In genomic region chr3:90079133-90079762, GRCm38 (mm10) we compare ENCODE assay signal across 8 mouse cellular contexts. TPM values are rescaled to one million over a fixed set of nuclear protein-coding genes. Genes with fewer than 3 reads are reported as not detected.
DNase-seq lines count a peak whose midpoint lies in the region; ATAC-seq and TF ChIP-seq lines count a peak whose summit lies in the region.

No protein-coding gene starts in this region.

- H3K27ac ChIP-seq in forebrain, embryonic 10.5 days = peak overlapping the region; percentile 94
- H3K27ac ChIP-seq in heart, embryonic 15.5 days = peak overlapping the region; percentile 98
- H3K27ac ChIP-seq in liver, embryonic 14.5 days = peak overlapping the region; percentile 96
- H3K27ac ChIP-seq in neural tube, embryonic 11.5 days (ENCODE audit: low read depth, low read length) = peak overlapping the region; percentile 80
- peak overlapping the region; percentile 99 for H3K27ac ChIP-seq in stomach, postnatal 0 days (replicated peaks)

- no peaks in the 10 kb centered on the region for H3K9me3 ChIP-seq in forebrain, embryonic 10.5 days
- no peaks in the 10 kb centered on the region for H3K9me3 ChIP-seq in heart, embryonic 15.5 days (replicated peaks)
- H3K9me3 ChIP-seq in liver, embryonic 14.5 days (ENCODE audit: control insufficient read depth, low read length) = no peaks in the 10 kb centered on the region
- H3K9me3 ChIP-seq in neural tube, embryonic 11.5 days (ENCODE audit: control insufficient read depth, low read length) = no peaks in the 10 kb centered on the region
- H3K9me3 ChIP-seq in stomach, postnatal 0 days (ENCODE audit: control insufficient read depth, low read length) = no peaks in the 10 kb centered on the region

- WGBS in forebrain, embryonic 10.5 days = under 1% methylated on average over 33 of the region's 33 CpGs
- WGBS in heart, embryonic 15.5 days = 1% methylated on average over 33 of the region's 33 CpGs
- WGBS in liver, embryonic 14.5 days (ENCODE audit: insufficient replicate concordance) = under 1% methylated on average over 32 of the region's 33 CpGs
- WGBS in neural tube, embryonic 11.5 days = 2% methylated on average over 32 of the region's 33 CpGs
- under 1% methylated on average over 33 of the region's 33 CpGs for WGBS in stomach, postnatal 0 days

- H3K4me3 ChIP-seq in forebrain, embryonic 10.5 days = peak overlapping the region; percentile 88
- peak overlapping the region; percentile 78 for H3K4me3 ChIP-seq in heart, embryonic 15.5 days
- peak overlapping the region; percentile 75 to 88 for H3K4me3 ChIP-seq in liver, embryonic 14.5 days (ENCODE audit: insufficient read depth in 1 of 2, low read depth in 2 of 2, low read length in 2 of 2)
- H3K4me3 ChIP-seq in neural tube, embryonic 11.5 days (ENCODE audit: low read depth, low read length) = peak overlapping the region; percentile 91
- H3K4me3 ChIP-seq in stomach, postnatal 0 days (ENCODE audit: low read depth, low read length) = peak overlapping the region; percentile 83

- H3K4me2 ChIP-seq in heart, embryonic 15.5 days = peak overlapping the region; percentile 86
- H3K4me2 ChIP-seq in liver, embryonic 14.5 days (ENCODE audit: low read depth) = peak overlapping the region; percentile 68
- peak overlapping the region; percentile 87 for H3K4me2 ChIP-seq in neural tube, embryonic 11.5 days (ENCODE audit: low read depth)
- peak overlapping the region; percentile 64 for H3K4me2 ChIP-seq in stomach, postnatal 0 days (replicated peaks; ENCODE audit: low read depth)

- peak; percentile 87 for DNase-seq in CD8-positive naive resting alpha-beta T cell, adult 2 months (ENCODE audit: low read depth in 2 of 2, low spot score in 2 of 2)
- DNase-seq in c-Kit-positive CD71-negative TER-119-negative erythroid progenitor cells, embryonic 14.5 days (ENCODE audit: low read depth) = peak; percentile 93
- DNase-seq in forebrain, embryonic 10.5 days (ENCODE audit: extremely low spot score, low spot score) = peak; percentile 97
- peak; percentile 97 to 98 for DNase-seq in kidney, postnatal 25 days
- peak; percentile 93 to 94 (median 93) for DNase-seq in liver, embryonic 14.5 days (ENCODE audit: low read depth in 3 of 3, low spot score in 3 of 3)
- peak; percentile 96 for DNase-seq in neural tube, embryonic 11.5 days (ENCODE audit: low spot score)
- peak; percentile 97 for DNase-seq in stomach, postnatal 0 days (ENCODE audit: low spot score)

- H3K27me3 ChIP-seq in forebrain, embryonic 10.5 days (ENCODE audit: poor library complexity, severe bottlenecking) = no peaks in the 10 kb centered on the region
- no peaks in the 10 kb centered on the region for H3K27me3 ChIP-seq in heart, embryonic 15.5 days
- no peaks in the 10 kb centered on the region for H3K27me3 ChIP-seq in liver, embryonic 14.5 days (ENCODE audit: control insufficient read depth, insufficient read depth, low read length)
- H3K27me3 ChIP-seq in neural tube, embryonic 11.5 days (ENCODE audit: control insufficient read depth, insufficient read depth, low read length) = no peaks in the 10 kb centered on the region
- H3K27me3 ChIP-seq in stomach, postnatal 0 days (ENCODE audit: control insufficient read depth, insufficient read depth, low read length) = no peaks in the 10 kb centered on the region

- ATAC-seq in heart, embryonic 15.5 days (replicated peaks; ENCODE audit: insufficient number of reproducible peaks, insufficient read depth, low FRiP score, low read depth) = peak; percentile 94
- peak; percentile 91 for ATAC-seq in liver, embryonic 14.5 days (ENCODE audit: insufficient read depth)
- ATAC-seq in neural tube, embryonic 11.5 days (ENCODE audit: insufficient read depth, low FRiP score, low TSS enrichment) = peak; percentile 98
- ATAC-seq in stomach, postnatal 0 days (ENCODE audit: low FRiP score, low TSS enrichment) = peak; percentile 92

- H3K36me3 ChIP-seq in forebrain, embryonic 10.5 days (replicated peaks) = peaks cover 30% of the 10 kb centered on the region
- H3K36me3 ChIP-seq in heart, embryonic 15.5 days = no peaks in the 10 kb centered on the region
- H3K36me3 ChIP-seq in liver, embryonic 14.5 days (replicated peaks; ENCODE audit: control insufficient read depth, insufficient read depth, low read depth) = no peaks in the 10 kb centered on the region
- H3K36me3 ChIP-seq in neural tube, embryonic 11.5 days (ENCODE audit: control insufficient read depth, insufficient read depth, low read length) = no peaks in the 10 kb centered on the region
- H3K36me3 ChIP-seq in stomach, postnatal 0 days (ENCODE audit: control insufficient read depth, insufficient read depth, low read length) = no peaks in the 10 kb centered on the region

- no peak for TF ChIP-seq EP300 in liver, embryonic 14.5 days (IDR thresholded peaks at IDR 0.05; ENCODE audit: low read depth)
- TF ChIP-seq EP300 in stomach, postnatal 0 days (optimal IDR thresholded peaks at IDR 0.05) = no peak

- H3K9ac ChIP-seq in heart, embryonic 15.5 days = peak overlapping the region; percentile 85
- peak overlapping the region; percentile 94 for H3K9ac ChIP-seq in liver, embryonic 14.5 days (replicated peaks)
- peak overlapping the region; percentile 88 for H3K9ac ChIP-seq in neural tube, embryonic 11.5 days (ENCODE audit: low read length)
- H3K9ac ChIP-seq in stomach, postnatal 0 days (ENCODE audit: low read length) = peak overlapping the region; percentile 86

- TF ChIP-seq CTCF in liver, embryonic 14.5 days (IDR thresholded peaks at IDR 0.05; ENCODE audit: low read depth) = peak; percentile 32; the same call in 1 of the 2 replicates
- peak; percentile 42 for TF ChIP-seq CTCF in stomach, postnatal 0 days (IDR thresholded peaks at IDR 0.05; ENCODE audit: low read depth)

- H3K4me1 ChIP-seq in forebrain, embryonic 10.5 days = peaks cover 64% of the 10 kb centered on the region
- peaks cover 48% of the 10 kb centered on the region for H3K4me1 ChIP-seq in heart, embryonic 15.5 days (replicated peaks)
- peaks cover 27 to 38% of the 10 kb centered on the region in 2 experiments for H3K4me1 ChIP-seq in liver, embryonic 14.5 days (replicated peaks; ENCODE audit: control insufficient read depth in 2 of 2, insufficient read depth in 2 of 2, low read length in 1 of 2)
- peaks cover 14% of the 10 kb centered on the region for H3K4me1 ChIP-seq in neural tube, embryonic 11.5 days (ENCODE audit: control insufficient read depth, insufficient read depth, low read length)
- peaks cover 10% of the 10 kb centered on the region for H3K4me1 ChIP-seq in stomach, postnatal 0 days (replicated peaks; ENCODE audit: control insufficient read depth, insufficient read depth)

RNA-seq across cellular contexts. Expression of gene Tpm3, which starts 6.8 kb away (rescaled TPM):
- polyA plus RNA-seq in forebrain, embryonic 10.5 days (2016; fragmentation: Nextera tagmentation; extraction: Ambion mirVana) = 579 and 590 TPM in 2 replicates
- polyA plus RNA-seq in heart, embryonic 15.5 days (2015; fragmentation: Nextera tagmentation; extraction: Ambion mirVana) = 239 and 307 TPM in 2 replicates
- polyA plus RNA-seq in liver, embryonic 14.5 days (2012; rRNA removed) = 54.6 and 86.2 TPM in 2 replicates
- 153 and 160 TPM in 2 replicates for polyA plus RNA-seq in liver, embryonic 14.5 days (2014; fragmentation: Nextera tagmentation; extraction: Ambion mirVana)
- polyA plus RNA-seq in neural tube, embryonic 11.5 days (2014; fragmentation: Nextera tagmentation; extraction: Ambion mirVana) = 509 and 535 TPM in 2 replicates
- 327 TPM in 2 replicates for polyA plus RNA-seq in stomach, postnatal 0 days (2015; fragmentation: Nextera tagmentation; extraction: Ambion mirVana)

RNA-seq across cellular contexts. Expression of gene Nup210l, which starts 24.7 kb away (rescaled TPM):
- polyA plus RNA-seq in forebrain, embryonic 10.5 days (2016; fragmentation: Nextera tagmentation; extraction: Ambion mirVana) = 0.61 and 0.64 TPM in 2 replicates
- 0.20 and 0.25 TPM in 2 replicates for polyA plus RNA-seq in heart, embryonic 15.5 days (2015; fragmentation: Nextera tagmentation; extraction: Ambion mirVana)
- polyA plus RNA-seq in liver, embryonic 14.5 days (2012; rRNA removed) = 0.19 and 0.28 TPM in 2 replicates
- polyA plus RNA-seq in liver, embryonic 14.5 days (2014; fragmentation: Nextera tagmentation; extraction: Ambion mirVana) = 0.15 TPM in 1 of 2 replicates, not detected in the other
- polyA plus RNA-seq in neural tube, embryonic 11.5 days (2014; fragmentation: Nextera tagmentation; extraction: Ambion mirVana) = 0.41 and 0.66 TPM in 2 replicates
- polyA plus RNA-seq in stomach, postnatal 0 days (2015; fragmentation: Nextera tagmentation; extraction: Ambion mirVana) = 0.05 and 0.06 TPM in 2 replicates

RNA-seq across cellular contexts. Expression of gene Ubap2l, which starts 26.8 kb away (rescaled TPM):
- 220 and 222 TPM in 2 replicates for polyA plus RNA-seq in forebrain, embryonic 10.5 days (2016; fragmentation: Nextera tagmentation; extraction: Ambion mirVana)
- 120 and 126 TPM in 2 replicates for polyA plus RNA-seq in heart, embryonic 15.5 days (2015; fragmentation: Nextera tagmentation; extraction: Ambion mirVana)
- 48.9 and 52.4 TPM in 2 replicates for polyA plus RNA-seq in liver, embryonic 14.5 days (2012; rRNA removed)
- 70.4 and 72.1 TPM in 2 replicates for polyA plus RNA-seq in liver, embryonic 14.5 days (2014; fragmentation: Nextera tagmentation; extraction: Ambion mirVana)
- 206 and 208 TPM in 2 replicates for polyA plus RNA-seq in neural tube, embryonic 11.5 days (2014; fragmentation: Nextera tagmentation; extraction: Ambion mirVana)
- polyA plus RNA-seq in stomach, postnatal 0 days (2015; fragmentation: Nextera tagmentation; extraction: Ambion mirVana) = 75.2 and 80.4 TPM in 2 replicates

RNA-seq across cellular contexts. Expression of gene 4933434E20Rik, which starts 27.8 kb away (rescaled TPM):
- polyA plus RNA-seq in forebrain, embryonic 10.5 days (2016; fragmentation: Nextera tagmentation; extraction: Ambion mirVana) = 210 and 216 TPM in 2 replicates
- 129 and 134 TPM in 2 replicates for polyA plus RNA-seq in heart, embryonic 15.5 days (2015; fragmentation: Nextera tagmentation; extraction: Ambion mirVana)
- polyA plus RNA-seq in liver, embryonic 14.5 days (2012; rRNA removed) = 15.6 and 19.1 TPM in 2 replicates
- 83.8 and 89.6 TPM in 2 replicates for polyA plus RNA-seq in liver, embryonic 14.5 days (2014; fragmentation: Nextera tagmentation; extraction: Ambion mirVana)
- polyA plus RNA-seq in neural tube, embryonic 11.5 days (2014; fragmentation: Nextera tagmentation; extraction: Ambion mirVana) = 197 TPM in 2 replicates
- polyA plus RNA-seq in stomach, postnatal 0 days (2015; fragmentation: Nextera tagmentation; extraction: Ambion mirVana) = 109 and 115 TPM in 2 replicates

Comparison
In these comparisons a context has a peak if more than half of its experiments do, and no peak if none do; other contexts are left out.
1. Peak in every context shown above with its lines: DNase-seq, ATAC-seq, H3K4me3 ChIP-seq and H3K27ac ChIP-seq.